Mouse (Mus musculus): ENCODE measurements around the gene Rfx8. TPM values are rescaled to one million over a fixed set of nuclear protein-coding genes. Genes with fewer than 3 reads are reported as not detected.

Gene Rfx8
- polyA plus RNA-seq, 1 experiment = 37.8 TPM

GRCm38 (mm10) chr1:39625491-39625890 is 95.3 kb downstream of the Rfx8 start:
- H3K4me3 ChIP-seq (ENCODE audit: control insufficient read depth, low read depth, low read length) = no peak overlapping the region
- no peak for TF ChIP-seq POLR2A (IDR thresholded peaks at IDR 0.05; ENCODE audit: control insufficient read depth, low read depth, low read length)
- no peak for TF ChIP-seq CTCF (IDR thresholded peaks at IDR 0.05; ENCODE audit: control insufficient read depth, insufficient read depth, insufficient replicate concordance, low read depth, low read length)
- no peak overlapping the region for H3K27ac ChIP-seq (ENCODE audit: control insufficient read depth, insufficient read depth, low read depth, low read length)
- H3K36me3 ChIP-seq (ENCODE audit: control insufficient read depth, insufficient read depth, low read length) = no peaks in the 10 kb centered on the region
- no peaks in the 10 kb centered on the region for H3K27me3 ChIP-seq (ENCODE audit: control insufficient read depth, insufficient read depth, low read length)
- no peaks in the 10 kb centered on the region; the same call in 1 of the 2 replicates for H3K4me1 ChIP-seq (ENCODE audit: control insufficient read depth, insufficient read depth, low read length)

- Histone ChIP-seq H3K27me3 (ENCODE audit: control insufficient read depth, insufficient read depth, low read length) (no peaks in the 10 kb centered on the region), H3K4me1 (ENCODE audit: control insufficient read depth, insufficient read depth, low read length) (no peaks in the 10 kb centered on the region; the same call in 1 of the 2 replicates), H3K4me3 (ENCODE audit: control insufficient read depth, low read depth, low read length) (no peak overlapping the region), H3K36me3 (ENCODE audit: control insufficient read depth, insufficient read depth, low read length) (no peaks in the 10 kb centered on the region), H3K27ac (ENCODE audit: control insufficient read depth, insufficient read depth, low read depth, low read length) (no peak overlapping the region)
- TF ChIP-seq CTCF (IDR thresholded peaks at IDR 0.05; ENCODE audit: control insufficient read depth, insufficient read depth, insufficient replicate concordance, low read depth, low read length) (no peak), POLR2A (IDR thresholded peaks at IDR 0.05; ENCODE audit: control insufficient read depth, low read depth, low read length) (no peak)
Observed at GRCm38 (mm10) chr1:39623729-39624128, 97.1 kb downstream of the Rfx8 start.

GRCm38 (mm10) chr1:39623106-39623505 is 97.7 kb downstream of the Rfx8 start:
- TF ChIP-seq CTCF (IDR thresholded peaks at IDR 0.05; ENCODE audit: control insufficient read depth, insufficient read depth, insufficient replicate concordance, low read depth, low read length) (no peak), POLR2A (IDR thresholded peaks at IDR 0.05; ENCODE audit: control insufficient read depth, low read depth, low read length) (no peak)
- H3K27ac ChIP-seq (ENCODE audit: control insufficient read depth, insufficient read depth, low read depth, low read length) = no peak overlapping the region
- H3K4me1 ChIP-seq (ENCODE audit: control insufficient read depth, insufficient read depth, low read length) = no peaks in the 10 kb centered on the region
- H3K36me3 ChIP-seq (ENCODE audit: control insufficient read depth, insufficient read depth, low read length) = no peaks in the 10 kb centered on the region
- no peaks in the 10 kb centered on the region for H3K27me3 ChIP-seq (ENCODE audit: control insufficient read depth, insufficient read depth, low read length)
- no peak overlapping the region for H3K4me3 ChIP-seq (ENCODE audit: control insufficient read depth, low read depth, low read length)

- Histone ChIP-seq H3K27ac (ENCODE audit: control insufficient read depth, insufficient read depth, low read depth, low read length) (no peak overlapping the region), H3K36me3 (ENCODE audit: control insufficient read depth, insufficient read depth, low read length) (no peaks in the 10 kb centered on the region), H3K27me3 (ENCODE audit: control insufficient read depth, insufficient read depth, low read length) (no peaks in the 10 kb centered on the region), H3K4me3 (ENCODE audit: control insufficient read depth, low read depth, low read length) (no peak overlapping the region), H3K4me1 (ENCODE audit: control insufficient read depth, insufficient read depth, low read length) (peaks cover 3% of the 10 kb centered on the region)
- TF ChIP-seq POLR2A (IDR thresholded peaks at IDR 0.05; ENCODE audit: control insufficient read depth, low read depth, low read length) = no peak
Observed at GRCm38 (mm10) chr1:39618524-39618923, 102.3 kb downstream of the Rfx8 start.

- H3K4me3 ChIP-seq (ENCODE audit: control insufficient read depth, low read depth, low read length) = no peak overlapping the region
- peaks cover 3% of the 10 kb centered on the region for H3K4me1 ChIP-seq (ENCODE audit: control insufficient read depth, insufficient read depth, low read length)
- no peaks in the 10 kb centered on the region for H3K36me3 ChIP-seq (ENCODE audit: control insufficient read depth, insufficient read depth, low read length)
- H3K27ac ChIP-seq (ENCODE audit: control insufficient read depth, insufficient read depth, low read depth, low read length) = no peak overlapping the region
- TF ChIP-seq CTCF (IDR thresholded peaks at IDR 0.05; ENCODE audit: control insufficient read depth, insufficient read depth, insufficient replicate concordance, low read depth, low read length) (no peak), POLR2A (IDR thresholded peaks at IDR 0.05; ENCODE audit: control insufficient read depth, low read depth, low read length) (no peak)
- H3K27me3 ChIP-seq (ENCODE audit: control insufficient read depth, insufficient read depth, low read length) = no peaks in the 10 kb centered on the region
Observed at GRCm38 (mm10) chr1:39615526-39615925, 105.3 kb downstream of the Rfx8 start.

Other genes with a start within 250 kb of the Rfx8 start
- gene Tbc1d8, start 242.2 kb downstream of the Rfx8 start, polyA plus RNA-seq (2012; rRNA removed) = 8.8 and 10.0 TPM in 2 replicates
- 9.2 and 10.9 TPM in 2 replicates for gene Cnot11, start 186.0 kb downstream of the Rfx8 start, polyA plus RNA-seq (2012; rRNA removed)
- gene Rnf149, start 143.6 kb downstream of the Rfx8 start, polyA plus RNA-seq (2012; rRNA removed) = 5.9 and 6.8 TPM in 2 replicates
- 0.20 and 0.23 TPM in 2 replicates for gene Creg2, start 69.5 kb downstream of the Rfx8 start, polyA plus RNA-seq (2012; rRNA removed)
- not detected in 2 replicates for gene Gm3646, start 84.3 kb upstream of the Rfx8 start, polyA plus RNA-seq (2012; rRNA removed)
- 18.5 and 25.6 TPM in 2 replicates for gene Map4k4, start 179.9 kb upstream of the Rfx8 start, polyA plus RNA-seq (2012; rRNA removed)

Measured in testis, adult 2 months (tissue).